Mouse (Mus musculus) lung, embryonic 15.5 days (tissue): ENCODE data around the gene Il4i1. TPM values are rescaled to one million over a fixed set of nuclear protein-coding genes. Genes with fewer than 3 reads are reported as not detected.

Experiments
- ATAC-seq: fragments of 200-750 bp; cut with Nextera tagmentation; 2 replicates; pipeline ENCODE4 v1.8.0; 2017; ENCODE audit warnings: moderate number of reproducible peaks, borderline replicate concordance; ENCODE audit not compliant: low FRiP score, low TSS enrichment; ENCODE audit errors: extremely low read depth
- H3K27ac ChIP-seq: fragments of 300-500 bp; sonication (generic); 2 replicates; pipeline ENCODE4 v1.5.1; 2015; ENCODE audit warnings: moderate library complexity, mild to moderate bottlenecking, inconsistent platforms
- H3K27me3 ChIP-seq: fragments of 300-500 bp; sonication (generic); 2 replicates; pipeline ENCODE4 v1.6.1; 2015; ENCODE audit warnings: inconsistent platforms
- H3K36me3 ChIP-seq: fragments of 300-500 bp; sonication (generic); 2 replicates; pipeline ENCODE4 v1.6.1; 2015; ENCODE audit warnings: inconsistent platforms
- H3K4me1 ChIP-seq: fragments of 300-500 bp; sonication (generic); 2 replicates; pipeline ENCODE4 v1.6.1; 2015; ENCODE audit warnings: inconsistent platforms
- H3K4me2 ChIP-seq: fragments of 300-500 bp; sonication (generic); 2 replicates; pipeline ENCODE4 v1.6.1; 2015; ENCODE audit warnings: inconsistent platforms, mild to moderate bottlenecking, moderate library complexity
- H3K4me3 ChIP-seq: fragments of 300-500 bp; sonication (generic); 2 replicates; pipeline ENCODE4 v1.5.1; 2015; ENCODE audit warnings: mild to moderate bottlenecking, inconsistent platforms
- H3K9ac ChIP-seq: fragments of 300-500 bp; sonication (generic); 2 replicates; pipeline ENCODE4 v1.6.1; 2015; ENCODE audit warnings: inconsistent platforms
- H3K9me3 ChIP-seq: fragments of 300-500 bp; sonication (generic); 2 replicates; pipeline ENCODE4 v1.6.1; 2016; ENCODE audit warnings: inconsistent platforms
- WGBS: fragments of 180-500 bp; shearing (Covaris S2); methylation state at CpG from one replicate; pipeline ENCODE4 v1.1.7; 2015; 5-methylcytosine and 5-hydroxymethylcytosine counted together
- polyA plus RNA-seq: library from polyadenylated mRNA; unstranded; fragments of >200 nt; fragmentation: Nextera tagmentation; extraction: Ambion mirVana; gene quantifications from 2 replicates; pipeline ENCODE4 v1.2.1, GENCODE M21; 2015

Gene Il4i1
- polyA plus RNA-seq, 1 experiment from 2014 or later = 1.7 TPM

- no peak; the same call in 1 of the 2 replicates for ATAC-seq
- H3K4me2 ChIP-seq = peak overlapping the region; percentile 57
- 25% methylated on average over 11 of the region's 11 CpGs for WGBS
- H3K4me1 ChIP-seq = peaks cover 19% of the 10 kb centered on the region
- H3K9ac ChIP-seq = peak overlapping the region; percentile 2; the same call in 1 of the 2 replicates
- peak overlapping the region; percentile 13 for H3K4me3 ChIP-seq
- no peak overlapping the region for H3K27ac ChIP-seq
- H3K36me3 ChIP-seq = peaks cover 33% of the 10 kb centered on the region
- H3K27me3 ChIP-seq = peaks cover 21% of the 10 kb centered on the region
- H3K9me3 ChIP-seq = no peaks in the 10 kb centered on the region
Measured at GRCm38 (mm10) chr7:44839171-44839490, 22.9 kb downstream of the Il4i1 start.

- Histone ChIP-seq H3K4me3 (peak overlapping the region; percentile 13), H3K9ac (peak overlapping the region; percentile 2; the same call in 1 of the 2 replicates), H3K9me3 (no peaks in the 10 kb centered on the region), H3K27me3 (peaks cover 21% of the 10 kb centered on the region), H3K27ac (no peak overlapping the region), H3K4me1 (peaks cover 19% of the 10 kb centered on the region), H3K4me2 (peak overlapping the region; percentile 57), H3K36me3 (peaks cover 38% of the 10 kb centered on the region)
- 2% methylated on average over 58 of the region's 58 CpGs for WGBS
- peak; percentile 47; the same call in 1 of the 2 replicates for ATAC-seq
Measured at GRCm38 (mm10) chr7:44839491-44840191, 23.5 kb downstream of the Il4i1 start.

- Histone ChIP-seq H3K4me1 (peaks cover 19% of the 10 kb centered on the region), H3K4me2 (peak overlapping the region; percentile 57; the same call in 1 of the 2 replicates), H3K27me3 (peaks cover 21% of the 10 kb centered on the region), H3K27ac (no peak overlapping the region), H3K9me3 (no peaks in the 10 kb centered on the region), H3K4me3 (no peak overlapping the region; the same call in 1 of the 2 replicates), H3K36me3 (peaks cover 46% of the 10 kb centered on the region), H3K9ac (no peak overlapping the region)
- ATAC-seq = no peak
- 51% methylated on average over 14 of the region's 14 CpGs for WGBS
Measured at GRCm38 (mm10) chr7:44840426-44840825, 24.2 kb downstream of the Il4i1 start.

GRCm38 (mm10) chr7:44841825-44842463 lies 25.8 kb downstream of the Il4i1 start:
- no peaks in the 10 kb centered on the region for H3K9me3 ChIP-seq
- no peak overlapping the region for H3K4me3 ChIP-seq
- H3K4me2 ChIP-seq = no peak overlapping the region
- no peak overlapping the region for H3K9ac ChIP-seq
- H3K27me3 ChIP-seq = peaks cover 21% of the 10 kb centered on the region
- no peak for ATAC-seq
- peaks cover 11% of the 10 kb centered on the region for H3K4me1 ChIP-seq
- peaks cover 61% of the 10 kb centered on the region for H3K36me3 ChIP-seq
- H3K27ac ChIP-seq = no peak overlapping the region
- WGBS = 95% methylated on average over 8 of the region's 8 CpGs

- peaks cover 12% of the 10 kb centered on the region for H3K4me1 ChIP-seq
- H3K9me3 ChIP-seq = no peaks in the 10 kb centered on the region
- H3K27me3 ChIP-seq = peaks cover 11% of the 10 kb centered on the region
- no peak overlapping the region for H3K9ac ChIP-seq
- H3K4me3 ChIP-seq = no peak overlapping the region
- no peak overlapping the region for H3K4me2 ChIP-seq
- 92% methylated on average over 10 of the region's 10 CpGs for WGBS
- ATAC-seq = no peak
- peaks cover 62% of the 10 kb centered on the region for H3K36me3 ChIP-seq
- H3K27ac ChIP-seq = no peak overlapping the region
Measured at GRCm38 (mm10) chr7:44845006-44845405, 28.8 kb downstream of the Il4i1 start.

- Histone ChIP-seq H3K9ac (no peak overlapping the region), H3K36me3 (peaks cover 52% of the 10 kb centered on the region), H3K9me3 (no peaks in the 10 kb centered on the region), H3K27me3 (no peaks in the 10 kb centered on the region), H3K27ac (no peak overlapping the region), H3K4me1 (peaks cover 25% of the 10 kb centered on the region), H3K4me2 (no peak overlapping the region), H3K4me3 (no peak overlapping the region)
- ATAC-seq = no peak
- WGBS = 88% methylated on average over 7 of the region's 7 CpGs
Measured at GRCm38 (mm10) chr7:44846804-44847203, 30.6 kb downstream of the Il4i1 start.

- Histone ChIP-seq H3K36me3 (peaks cover 47% of the 10 kb centered on the region), H3K9ac (peak overlapping the region; percentile 29), H3K4me3 (peak overlapping the region; percentile 60), H3K4me2 (peak overlapping the region; percentile 76), H3K27me3 (no peaks in the 10 kb centered on the region), H3K9me3 (no peaks in the 10 kb centered on the region), H3K4me1 (peaks cover 27% of the 10 kb centered on the region), H3K27ac (no peak overlapping the region)
- ATAC-seq = no peak
- 75% methylated on average over 5 of the region's 5 CpGs for WGBS
Measured at GRCm38 (mm10) chr7:44847772-44848171, 31.6 kb downstream of the Il4i1 start.

- peak; percentile 86 for ATAC-seq
- Histone ChIP-seq H3K4me2 (peak within 1 kb of the TSS; percentile 76), H3K4me1 (peaks cover 37% of the 10 kb centered on the region), H3K36me3 (peaks cover 40% of the 10 kb centered on the region), H3K9ac (peak within 1 kb of the TSS; percentile 67), H3K27ac (peak within 1 kb of the TSS; percentile 98), H3K27me3 (no peaks in the 10 kb centered on the region), H3K9me3 (no peaks in the 10 kb centered on the region), H3K4me3 (peak within 1 kb of the TSS; percentile 60)
- under 1% methylated on average over 54 of the region's 54 CpGs for WGBS
Measured at GRCm38 (mm10) chr7:44848561-44849415, 32.6 kb downstream of the Il4i1 start, which contains the start of the genes Akt1s1 and Tbc1d17. Gene Akt1s1, plus strand, starts transcription at chr7:44848991. Gene Tbc1d17, minus strand, starts transcription at chr7:44849079.

GRCm38 (mm10) chr7:44849416-44850111 lies 33.4 kb downstream of the Il4i1 start:
- ATAC-seq = peak; percentile 74
- H3K9ac ChIP-seq = peak overlapping the region; percentile 67
- peaks cover 32% of the 10 kb centered on the region for H3K36me3 ChIP-seq
- WGBS = under 1% methylated on average over 41 of the region's 41 CpGs
- peak overlapping the region; percentile 60 for H3K4me3 ChIP-seq
- H3K4me2 ChIP-seq = peak overlapping the region; percentile 76
- H3K4me1 ChIP-seq = peaks cover 44% of the 10 kb centered on the region
- peak overlapping the region; percentile 98 for H3K27ac ChIP-seq
- H3K27me3 ChIP-seq = no peaks in the 10 kb centered on the region
- H3K9me3 ChIP-seq = no peaks in the 10 kb centered on the region

GRCm38 (mm10) chr7:44850146-44850545 lies 34.0 kb downstream of the Il4i1 start:
- H3K4me3 ChIP-seq = peak overlapping the region; percentile 60
- H3K36me3 ChIP-seq = peaks cover 27% of the 10 kb centered on the region
- no peaks in the 10 kb centered on the region for H3K27me3 ChIP-seq
- H3K4me2 ChIP-seq = peak overlapping the region; percentile 76
- peak overlapping the region; percentile 98 for H3K27ac ChIP-seq
- peaks cover 49% of the 10 kb centered on the region for H3K4me1 ChIP-seq
- H3K9me3 ChIP-seq = no peaks in the 10 kb centered on the region
- ATAC-seq = peak; percentile 47
- H3K9ac ChIP-seq = peak overlapping the region; percentile 67
- WGBS = 1% methylated on average over 33 of the region's 33 CpGs
